Mouse (Mus musculus) large intestine, adult 2 months (tissue): Measurements from ENCODE around the gene Actn1. TPM values are rescaled to one million over a fixed set of nuclear protein-coding genes. Genes with fewer than 3 reads are reported as not detected.

Experiments used
- DNase-seq: peaks from one replicate; pipeline ENCODE4 v3.0.0-alpha.2; 2012; ENCODE audit warnings: low read depth, low spot score
- whole genome bisulfite sequencing: fragments of 180-500 bp; shearing (Covaris S2); methylation state at CpG from one replicate; pipeline ENCODE4 v1.1.7; 2018; 5-methylcytosine and 5-hydroxymethylcytosine counted together
- polyA plus RNA-seq: library from polyadenylated mRNA; depleted of rRNA; stranded (reverse); fragments of >200 nt; gene quantifications from 2 replicates; pipeline ENCODE4 v1.2.3, GENCODE M21; 2012

The Actn1 gene
- polyA plus RNA-seq, 1 experiment, result 97.4 TPM

- WGBS, result 3% methylated on average over 10 of the region's 10 CpGs
- no peak for DNase-seq
These were observed 30.0 kb downstream of the Actn1 start for GRCm38 (mm10) chr12:80230111-80230700.

DNA sequence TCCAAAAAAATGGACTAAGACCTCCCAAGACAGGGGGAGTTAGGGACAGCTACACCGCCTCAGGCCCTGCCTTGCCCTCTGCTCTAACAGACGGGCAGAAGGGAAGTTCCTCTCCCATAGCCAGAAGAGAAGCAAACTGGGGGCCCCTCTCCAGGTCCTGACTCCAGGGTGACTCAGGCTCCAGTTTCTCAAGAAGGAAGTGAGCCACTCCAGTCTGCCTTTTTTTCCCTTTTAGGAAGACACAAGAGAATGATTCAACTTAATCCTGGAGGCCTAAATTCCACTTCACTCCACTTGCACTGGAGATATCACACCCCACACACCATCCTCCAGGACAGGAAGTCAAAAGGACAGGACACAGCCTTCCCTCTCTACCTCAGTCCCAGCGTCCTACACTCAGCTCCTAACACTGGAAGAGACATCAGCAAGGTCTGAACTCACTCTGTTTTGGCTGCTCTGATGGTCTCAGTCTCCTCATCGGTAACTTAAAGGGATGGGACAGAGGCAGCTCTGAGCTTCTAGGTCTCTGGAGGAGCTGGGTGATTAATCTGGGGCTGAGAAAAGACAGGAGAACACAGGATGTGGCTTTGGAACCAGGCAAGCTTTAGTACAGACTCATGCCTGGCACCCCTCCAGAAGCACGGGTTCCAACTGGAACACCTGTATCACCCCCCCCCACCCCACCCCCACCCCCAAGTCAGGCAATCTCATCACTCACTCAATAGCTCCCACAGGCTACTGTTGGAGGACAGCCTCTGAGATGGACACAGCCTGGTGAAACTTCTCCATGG is 31.0 kb downstream of the Actn1 start:
- DNase-seq, result no peak
- 16% methylated on average over 5 of the region's 5 CpGs for WGBS

- 40% methylated on average over 5 of the region's 5 CpGs for WGBS
These were observed 31.8 kb downstream of the Actn1 start for GRCm38 (mm10) chr12:80228356-80228755.

DNA sequence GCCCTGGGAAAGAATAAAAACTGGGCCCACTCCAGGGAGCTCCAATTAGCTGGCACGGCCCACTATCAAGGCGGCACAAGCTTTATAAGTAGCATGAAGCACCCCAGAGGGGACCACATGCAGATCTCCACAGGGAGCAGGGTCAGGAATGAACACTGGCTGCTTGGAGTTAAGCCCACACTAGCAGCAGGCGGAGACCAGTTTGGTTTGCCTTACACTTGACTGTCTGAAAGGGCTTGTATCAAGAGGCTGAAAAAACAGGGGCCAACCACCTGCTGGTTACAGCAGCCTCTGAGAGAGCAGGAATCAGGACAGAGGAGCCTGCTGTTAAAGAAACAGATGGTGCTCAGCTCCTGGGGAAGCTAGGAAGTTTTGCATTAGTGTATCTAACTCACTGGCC is 32.3 kb downstream of the Actn1 start:
- DNase-seq, result no peak
- WGBS, result 49% methylated on average over 3 of the region's 3 CpGs

More at GRCm38 (mm10) chr12:80228356-80228755, 31.8 kb downstream of the Actn1 start:
- DNase-seq, result no peak

GRCm38 (mm10) chr12:80226101-80226500 is 34.1 kb downstream of the Actn1 start:
- no peak for DNase-seq
- WGBS, result 58% methylated on average over 2 of the region's 2 CpGs

- 44% methylated on average over 8 of the region's 8 CpGs for WGBS
- DNase-seq, result no peak
These were observed 35.9 kb downstream of the Actn1 start for GRCm38 (mm10) chr12:80224241-80224731.

- no peak for DNase-seq
- WGBS, result 16% methylated on average over 8 of the region's 8 CpGs
These were observed 36.7 kb downstream of the Actn1 start for GRCm38 (mm10) chr12:80223511-80223910.

DNA sequence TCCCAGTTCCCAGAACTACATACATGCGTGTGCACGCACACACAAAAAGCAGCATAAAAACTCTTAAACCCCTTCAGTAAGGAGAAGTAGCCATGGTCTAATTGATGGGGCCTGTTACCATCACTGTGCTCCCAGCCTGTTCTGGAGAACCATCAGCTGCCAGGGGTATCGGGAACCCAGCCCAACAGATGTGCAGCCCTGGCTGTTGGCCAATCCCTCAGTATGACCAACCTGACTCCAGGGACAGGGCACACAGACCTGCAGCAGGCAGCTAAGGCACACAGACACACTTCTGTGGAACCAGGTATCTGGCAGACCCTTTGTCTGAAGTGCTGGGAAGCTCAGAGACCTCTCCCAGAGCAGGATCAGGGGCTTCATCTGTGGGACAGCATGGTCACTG is 37.7 kb downstream of the Actn1 start:
- WGBS, result 81% methylated on average over 3 of the region's 3 CpGs
- no peak for DNase-seq

DNA sequence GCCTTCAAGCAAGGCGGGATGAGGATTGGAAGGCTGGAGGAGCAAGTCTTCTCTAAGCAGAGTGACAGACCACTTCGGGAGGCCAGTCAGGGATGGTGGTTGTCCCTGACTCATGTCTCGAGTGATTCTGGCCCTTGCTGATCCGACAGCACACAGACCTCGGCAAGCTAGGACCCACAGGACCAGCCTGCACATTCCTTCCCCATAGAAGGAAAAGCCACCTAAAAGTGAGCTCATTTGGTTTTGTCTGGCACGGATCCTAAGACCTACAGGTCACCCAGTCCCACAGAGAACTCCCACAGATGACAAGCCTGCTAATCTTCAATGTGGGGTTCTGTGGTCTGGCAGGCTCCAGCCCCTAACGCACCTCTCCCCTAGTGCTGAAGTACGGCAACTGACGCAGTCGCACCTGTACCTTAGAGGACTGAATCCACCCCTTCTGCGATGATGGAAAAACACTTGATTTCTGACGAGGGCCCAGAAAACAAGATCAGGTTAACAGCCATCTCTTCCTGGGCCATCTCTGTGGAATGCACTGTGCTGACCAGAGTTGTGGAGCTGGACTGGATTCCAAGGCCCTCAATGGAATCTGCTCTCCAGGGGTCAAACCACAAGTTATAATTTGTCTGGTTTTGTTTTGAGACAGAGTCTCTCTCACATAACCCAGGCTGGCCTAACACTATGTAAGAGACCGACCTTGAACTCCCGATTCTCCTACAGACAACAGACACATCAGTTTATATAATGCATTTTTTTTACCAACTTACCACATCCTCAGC is 39.7 kb downstream of the Actn1 start:
- WGBS, result 36% methylated on average over 14 of the region's 14 CpGs
- DNase-seq, result no peak

GRCm38 (mm10) chr12:80218784-80219183 is 41.4 kb downstream of the Actn1 start:
- 33% methylated on average over 3 of the region's 3 CpGs for whole genome bisulfite sequencing
- DNase-seq, result no peak

GRCm38 (mm10) chr12:80218045-80218611 is 42.0 kb downstream of the Actn1 start:
- no peak for DNase-seq

DNA sequence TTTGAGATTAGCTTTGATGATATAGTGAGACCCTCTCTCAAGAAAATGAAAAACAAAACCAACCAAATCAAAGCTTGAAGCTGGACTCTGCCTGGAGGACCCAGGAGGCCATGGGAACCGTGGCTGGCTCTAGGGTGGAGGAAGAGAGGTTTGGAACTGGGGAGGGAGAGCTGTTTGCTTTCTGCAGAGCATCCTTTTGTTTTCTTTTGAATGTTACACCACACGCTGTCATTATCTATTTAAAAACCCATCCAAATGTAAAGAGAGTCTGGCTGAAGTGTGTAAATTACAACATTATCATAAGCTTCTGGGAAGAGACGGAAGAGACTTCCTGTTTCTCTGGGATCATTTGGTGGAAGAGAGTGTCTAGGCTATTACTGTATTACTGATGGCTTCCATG is 43.1 kb downstream of the Actn1 start:
- DNase-seq, result no peak
- 40% methylated on average over 3 of the region's 3 CpGs for WGBS

More at GRCm38 (mm10) chr12:80218045-80218611, 42.0 kb downstream of the Actn1 start:
- WGBS, result 18% methylated on average over 4 of the region's 4 CpGs

- DNase-seq, result no peak
- 8% methylated on average over 6 of the region's 6 CpGs for WGBS
These were observed 43.8 kb downstream of the Actn1 start for GRCm38 (mm10) chr12:80216258-80216881.

- 49% methylated on average over 8 of the region's 8 CpGs for WGBS
- no peak for DNase-seq
These were observed 46.4 kb downstream of the Actn1 start for GRCm38 (mm10) chr12:80213810-80214209.

DNA sequence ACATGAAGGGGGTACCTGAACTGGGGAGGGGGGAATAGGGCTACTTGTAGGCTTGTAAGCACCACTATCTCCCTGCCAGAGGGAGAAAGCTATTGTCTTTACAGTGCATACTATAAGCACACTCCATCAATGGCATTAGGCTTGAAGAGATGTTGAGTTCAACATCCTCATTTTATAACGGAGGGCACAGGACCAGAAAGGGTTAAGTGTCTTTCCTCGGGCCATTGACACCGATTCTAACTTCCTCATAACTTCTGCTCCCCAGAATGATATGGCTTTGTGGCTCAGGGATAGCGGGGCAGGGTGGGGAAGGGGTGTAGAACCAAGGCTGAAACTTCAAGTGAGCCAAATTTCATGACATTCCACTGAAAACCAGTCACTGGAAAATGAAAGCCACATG is 46.9 kb downstream of the Actn1 start:
- WGBS, result 20% methylated on average over 4 of the region's 4 CpGs
- no peak for DNase-seq

GRCm38 (mm10) chr12:80210791-80211612 is 49.2 kb downstream of the Actn1 start:
- WGBS, result 13% methylated on average over 4 of the region's 4 CpGs
- no peak for DNase-seq

GRCm38 (mm10) chr12:80209914-80210313 is 50.3 kb downstream of the Actn1 start:
- no peak for DNase-seq

DNA sequence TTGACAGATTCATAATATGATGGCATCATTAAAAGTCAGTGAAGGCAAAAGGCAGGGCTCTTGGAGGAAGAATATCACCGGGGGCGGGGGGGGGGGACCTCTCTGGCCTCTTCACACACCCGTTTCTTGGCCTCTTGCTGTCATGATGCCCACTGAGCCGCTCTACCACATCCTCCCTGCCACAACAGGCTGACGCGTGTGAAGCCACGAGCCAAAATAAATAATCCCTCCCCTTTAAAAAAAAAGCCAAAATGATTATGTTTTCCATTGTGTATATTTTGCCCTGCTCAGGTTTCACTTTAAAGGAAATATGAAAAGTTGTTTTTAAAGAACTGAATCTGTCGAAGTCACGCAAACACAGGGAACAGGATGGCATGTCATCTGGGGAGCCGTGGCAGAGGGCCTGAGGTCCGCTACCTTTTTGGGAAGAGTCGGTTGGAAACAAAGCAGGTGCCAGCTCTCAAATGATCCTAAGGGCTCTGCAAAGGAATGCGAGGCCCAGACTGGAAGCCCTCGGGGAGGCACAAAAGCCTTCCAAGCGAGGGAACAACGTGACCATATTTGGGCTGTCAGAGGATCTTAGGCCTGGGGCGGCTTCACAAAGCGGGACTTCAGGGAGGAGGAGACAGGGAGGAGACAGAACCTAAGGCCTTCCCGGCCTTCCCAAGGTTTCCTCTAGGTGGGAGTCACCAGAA is 51.9 kb downstream of the Actn1 start:
- no peak for DNase-seq
- WGBS, result 60% methylated on average over 19 of the region's 19 CpGs

More at GRCm38 (mm10) chr12:80209914-80210313, 50.3 kb downstream of the Actn1 start:
- WGBS, result 39% methylated on average over 4 of the region's 4 CpGs
